Mouse (Mus musculus) adrenal gland, postnatal 10 days (tissue): ENCODE measurements around the gene Alg9. TPM values are rescaled to one million over a fixed set of nuclear protein-coding genes. Genes with fewer than 3 reads are reported as not detected.

Experiments used
- DNase-seq: peaks from one replicate; pipeline ENCODE4 v3.0.0; 2021; ENCODE audit warnings: mixed read lengths
- total RNA-seq, 2 experiments: library from RNA; stranded (reverse); gene quantifications; 2 replicates each; pipeline ENCODE4 v1.2.3; 2021

Alg9 gene
- total RNA-seq, 2 experiments from 2014 or later, result 27.9 to 28.0 TPM

- DNase-seq, result no peak
Observed at GRCm38 (mm10) chr9:50753947-50754346, 20.9 kb upstream of the Alg9 start.

GRCm38 (mm10) chr9:50756711-50757110 is 18.1 kb upstream of the Alg9 start:
- no peak for DNase-seq

- DNase-seq, result no peak
Observed at GRCm38 (mm10) chr9:50761520-50762243, 13.1 kb upstream of the Alg9 start.

- DNase-seq, result no peak
Observed at GRCm38 (mm10) chr9:50763331-50763730, 11.5 kb upstream of the Alg9 start.

GRCm38 (mm10) chr9:50767531-50768106 is 7.2 kb upstream of the Alg9 start:
- DNase-seq, result no peak

GRCm38 (mm10) chr9:50768107-50769002 is 6.5 kb upstream of the Alg9 start, which contains the start of gene Fdxacb1:
Gene Fdxacb1, plus strand, starts transcription at chr9:50768236.
- DNase-seq, result peak; percentile 98

- DNase-seq, result no peak
Observed at GRCm38 (mm10) chr9:50770011-50770410, 4.8 kb upstream of the Alg9 start.

GRCm38 (mm10) chr9:50774026-50774462 is 775 bp upstream of the Alg9 start:
- no peak for DNase-seq

- DNase-seq, result peak; percentile 20
Observed at GRCm38 (mm10) chr9:50775662-50776126, 875 bp downstream of the Alg9 start.

GRCm38 (mm10) chr9:50776162-50776760 is 1.4 kb downstream of the Alg9 start:
- no peak for DNase-seq

- DNase-seq, result peak; percentile 49
Observed at GRCm38 (mm10) chr9:50782155-50782554, 7.3 kb downstream of the Alg9 start.

- DNase-seq, result peak; percentile 36
Observed at GRCm38 (mm10) chr9:50795266-50795665, 20.4 kb downstream of the Alg9 start.

GRCm38 (mm10) chr9:50796776-50797175 is 22.0 kb downstream of the Alg9 start:
- DNase-seq, result peak; percentile 25

- no peak for DNase-seq
Observed at GRCm38 (mm10) chr9:50797641-50798040, 22.8 kb downstream of the Alg9 start.

GRCm38 (mm10) chr9:50798368-50798767 is 23.5 kb downstream of the Alg9 start:
- peak; percentile 72 for DNase-seq

GRCm38 (mm10) chr9:50800985-50801384 is 26.2 kb downstream of the Alg9 start:
- DNase-seq, result peak; percentile 56

- no peak for DNase-seq
Observed at GRCm38 (mm10) chr9:50803055-50803671, 28.3 kb downstream of the Alg9 start.

- peak; percentile 38 for DNase-seq
Observed at GRCm38 (mm10) chr9:50808471-50808870, 33.7 kb downstream of the Alg9 start.

- DNase-seq, result peak; percentile 45
Observed at GRCm38 (mm10) chr9:50809146-50809545, 34.3 kb downstream of the Alg9 start.

- no peak for DNase-seq
Observed at GRCm38 (mm10) chr9:50811187-50811586, 36.4 kb downstream of the Alg9 start.

- DNase-seq, result no peak
Observed at GRCm38 (mm10) chr9:50811746-50812145, 36.9 kb downstream of the Alg9 start.

GRCm38 (mm10) chr9:50813796-50814195 is 39.0 kb downstream of the Alg9 start:
- DNase-seq, result no peak
